Comparison of ENCODE assay signal across 8 mouse cellular contexts in genomic region chr7:30198481-30198971, GRCm38 (mm10). TPM values are rescaled to one million over a fixed set of nuclear protein-coding genes. Genes with fewer than 3 reads are reported as not detected.
DNase-seq lines count a peak whose midpoint lies in the region; ATAC-seq and TF ChIP-seq lines count a peak whose summit lies in the region.

Capns1 (minus strand) TSS chr7:30198811.

- no peak within 1 kb of the TSS for H3K9ac ChIP-seq in intestine, embryonic 16.5 days (ENCODE audit: low read depth, low read length)
- no peak within 1 kb of the TSS for H3K9ac ChIP-seq in limb, embryonic 13.5 days
- no peak within 1 kb of the TSS for H3K9ac ChIP-seq in midbrain, embryonic 14.5 days (replicated peaks; ENCODE audit: low read length)
- no peak within 1 kb of the TSS for H3K9ac ChIP-seq in stomach, embryonic 15.5 days

- peak; percentile 31; the same call in 1 of the 2 replicates for ATAC-seq in intestine, embryonic 16.5 days
- ATAC-seq in limb, embryonic 13.5 days (ENCODE audit: low FRiP score, low read depth): no peak
- no peak for ATAC-seq in midbrain, embryonic 14.5 days (ENCODE audit: low FRiP score, low TSS enrichment)
- no peak for ATAC-seq in stomach, embryonic 15.5 days (ENCODE audit: insufficient read depth, low FRiP score, low read depth)

- no peak for TF ChIP-seq POLR2A in cortical plate, adult 2 months (IDR thresholded peaks at IDR 0.05; ENCODE audit: extremely low read depth, insufficient read depth, low read length)

- WGBS in intestine, embryonic 16.5 days: 8% methylated on average over 8 of the region's 8 CpGs
- WGBS in limb, embryonic 13.5 days: 9% methylated on average over 8 of the region's 8 CpGs
- WGBS in midbrain, embryonic 14.5 days: 9% methylated on average over 8 of the region's 8 CpGs
- 8% methylated on average over 8 of the region's 8 CpGs for WGBS in stomach, embryonic 15.5 days

- no peaks in the 10 kb centered on the region for H3K9me3 ChIP-seq in intestine, embryonic 16.5 days (ENCODE audit: control insufficient read depth, low read length)
- H3K9me3 ChIP-seq in limb, embryonic 13.5 days: no peaks in the 10 kb centered on the region
- no peaks in the 10 kb centered on the region for H3K9me3 ChIP-seq in midbrain, embryonic 14.5 days (ENCODE audit: control insufficient read depth, low read length)
- H3K9me3 ChIP-seq in stomach, embryonic 15.5 days: no peaks in the 10 kb centered on the region

- peak; percentile 91 for TF ChIP-seq CTCF in cortical plate, adult 2 months (IDR thresholded peaks at IDR 0.05; ENCODE audit: extremely low read depth, insufficient read depth, low read length)

- no peak within 1 kb of the TSS for H3K27ac ChIP-seq in cortical plate, adult 2 months (ENCODE audit: insufficient read depth, low read length)
- H3K27ac ChIP-seq in intestine, embryonic 16.5 days (ENCODE audit: low read length): no peak within 1 kb of the TSS
- H3K27ac ChIP-seq in limb, embryonic 13.5 days: peak within 1 kb of the TSS; percentile 44; the same call in 1 of the 2 replicates
- no peak within 1 kb of the TSS for H3K27ac ChIP-seq in midbrain, embryonic 14.5 days (replicated peaks; ENCODE audit: low read depth, low read length)
- 0 out of 2 replicates have a peak within 1 kb of the TSS, but pooled peaks have one; percentile 44 for H3K27ac ChIP-seq in stomach, embryonic 15.5 days

- no peak within 1 kb of the TSS for H3K4me2 ChIP-seq in intestine, embryonic 16.5 days (ENCODE audit: low read depth, low read length)
- H3K4me2 ChIP-seq in limb, embryonic 13.5 days (replicated peaks): peak within 1 kb of the TSS; percentile 49
- H3K4me2 ChIP-seq in midbrain, embryonic 14.5 days (ENCODE audit: low read length): peak within 1 kb of the TSS; percentile 28
- 0 out of 2 replicates have a peak within 1 kb of the TSS, but pooled peaks have one; percentile 14 for H3K4me2 ChIP-seq in stomach, embryonic 15.5 days

- H3K36me3 ChIP-seq in intestine, embryonic 16.5 days (ENCODE audit: control insufficient read depth, insufficient read depth, low read length): no peaks in the 10 kb centered on the region
- H3K36me3 ChIP-seq in limb, embryonic 13.5 days: no peaks in the 10 kb centered on the region
- no peaks in the 10 kb centered on the region for H3K36me3 ChIP-seq in midbrain, embryonic 14.5 days (ENCODE audit: control insufficient read depth, insufficient read depth, low read length)
- no peaks in the 10 kb centered on the region for H3K36me3 ChIP-seq in stomach, embryonic 15.5 days

- no peak within 1 kb of the TSS; the same call in 1 of the 2 replicates for H3K4me3 ChIP-seq in cortical plate, adult 2 months (ENCODE audit: insufficient read depth, low read length)
- no peak within 1 kb of the TSS for H3K4me3 ChIP-seq in intestine, embryonic 16.5 days (ENCODE audit: low read length)
- peak within 1 kb of the TSS; percentile 6; the same call in 1 of the 2 replicates for H3K4me3 ChIP-seq in limb, embryonic 13.5 days
- no peak within 1 kb of the TSS for H3K4me3 ChIP-seq in midbrain, embryonic 14.5 days (replicated peaks; ENCODE audit: low read depth, low read length)
- H3K4me3 ChIP-seq in stomach, embryonic 15.5 days (replicated peaks): 0 out of 2 replicates have a peak within 1 kb of the TSS, but pooled peaks have one; percentile 5

- intact Hi-C loops in gastrocnemius, postnatal 36 days (cut with DNase I): loop anchor here (2.0 to 10.0 kb wide), 2 partner anchors 14 to 684 kb away; partner anchors contain the start of genes Cox7a1 and Sipa1l3

- H3K4me1 ChIP-seq in cortical plate, adult 2 months (ENCODE audit: control insufficient read depth, insufficient read depth, low read length): no peaks in the 10 kb centered on the region
- H3K4me1 ChIP-seq in intestine, embryonic 16.5 days (ENCODE audit: control insufficient read depth, insufficient read depth, low read length): peaks cover 8% of the 10 kb centered on the region
- peaks cover 42% of the 10 kb centered on the region for H3K4me1 ChIP-seq in limb, embryonic 13.5 days
- H3K4me1 ChIP-seq in midbrain, embryonic 14.5 days (ENCODE audit: control insufficient read depth, insufficient read depth, low read length): peaks cover 8% of the 10 kb centered on the region
- peaks cover 15% of the 10 kb centered on the region for H3K4me1 ChIP-seq in stomach, embryonic 15.5 days

- H3K27me3 ChIP-seq in intestine, embryonic 16.5 days (replicated peaks; ENCODE audit: control insufficient read depth, insufficient read depth, low read length): no peaks in the 10 kb centered on the region
- no peaks in the 10 kb centered on the region for H3K27me3 ChIP-seq in limb, embryonic 13.5 days
- H3K27me3 ChIP-seq in midbrain, embryonic 14.5 days (ENCODE audit: control insufficient read depth, insufficient read depth, low read length): no peaks in the 10 kb centered on the region
- no peaks in the 10 kb centered on the region for H3K27me3 ChIP-seq in stomach, embryonic 15.5 days (replicated peaks)

- peak; percentile 81 for DNase-seq in A20 (ENCODE audit: low read depth, low spot score)
- peak; percentile 75 for DNase-seq in WW6 (ENCODE audit: low read depth, low spot score)
- no peak for DNase-seq in gastrocnemius, postnatal 36 days
- peak; percentile 91 for DNase-seq in midbrain, embryonic 14.5 days

RNA-seq across cellular contexts. Expression of gene Capns1, which starts in this region (rescaled TPM):
- polyA plus RNA-seq in cortical plate, adult 2 months (2012; rRNA removed): 254 and 279 TPM in 2 replicates
- 100 to 1,000 TPM; 188 to 196 TPM for total RNA-seq in gastrocnemius, postnatal 36 days (2021)
- polyA plus RNA-seq in intestine, embryonic 16.5 days (2015; fragmentation: Nextera tagmentation; extraction: Ambion mirVana): 80.2 and 86.9 TPM in 2 replicates
- 94.9 and 100 TPM in 2 replicates for polyA plus RNA-seq in limb, embryonic 13.5 days (2015; fragmentation: Nextera tagmentation; extraction: Ambion mirVana)
- 53.0 and 70.5 TPM in 2 replicates for polyA plus RNA-seq in midbrain, embryonic 14.5 days (2014; fragmentation: Nextera tagmentation; extraction: Ambion mirVana)
- 106 and 111 TPM in 2 replicates for polyA plus RNA-seq in stomach, embryonic 15.5 days (2015; fragmentation: Nextera tagmentation; extraction: Ambion mirVana)

Comparison
In these comparisons a context has a peak if more than half of its experiments do, and no peak if none do; other contexts are left out.
1. DNase-seq: peak in A20 (single experiment), WW6 (single experiment) and midbrain, embryonic 14.5 days (single experiment); none in gastrocnemius, postnatal 36 days (0 of 2).
2. H3K27ac ChIP-seq: peak in limb, embryonic 13.5 days (single experiment) and stomach, embryonic 15.5 days (single experiment); none in cortical plate, adult 2 months (single experiment), intestine, embryonic 16.5 days (single experiment) and midbrain, embryonic 14.5 days (single experiment).
3. H3K4me3 ChIP-seq: peak in limb, embryonic 13.5 days (single experiment) and stomach, embryonic 15.5 days (single experiment); none in cortical plate, adult 2 months (single experiment), intestine, embryonic 16.5 days (single experiment) and midbrain, embryonic 14.5 days (single experiment).